In genomic region chr2:91162952-91163351, GRCm38 (mm10) we compare ENCODE assay signal across 36 mouse cellular contexts. TPM values are rescaled to one million over a fixed set of nuclear protein-coding genes. Genes with fewer than 3 reads are reported as not detected.
"Had no signal": no experiment of that assay in that cellular context is flagged by ENCODE, and none has a peak within 500 bp of the region (broad histone marks: within the 10 kb centered on the region; RNA-seq: fewer than 3 reads in every experiment).

No protein-coding gene starts in this region.

- H3K4me3 ChIP-seq: limb, embryonic 10.5 days; limb, embryonic 12.5 days; limb, embryonic 13.5 days; limb, embryonic 15.5 days; liver, embryonic 12.5 days; liver, embryonic 13.5 days; liver, embryonic 15.5 days; lung, embryonic 15.5 days; midbrain, embryonic 10.5 days; midbrain, embryonic 12.5 days; midbrain, embryonic 13.5 days; midbrain, embryonic 15.5 days; myocyte; neural tube, embryonic 12.5 days; neural tube, embryonic 13.5 days had no signal

- ATAC-seq: liver, postnatal 0 days; lung, postnatal 0 days; midbrain, embryonic 13.5 days; midbrain, embryonic 15.5 days; midbrain, embryonic 16.5 days had no signal

- H3K9me3 ChIP-seq: limb, embryonic 10.5 days; limb, embryonic 12.5 days; limb, embryonic 13.5 days; limb, embryonic 15.5 days; liver, embryonic 12.5 days; liver, embryonic 13.5 days; liver, embryonic 15.5 days; lung, embryonic 15.5 days; megakaryocyte, embryonic 14.5 days; midbrain, embryonic 10.5 days; midbrain, embryonic 12.5 days; midbrain, embryonic 13.5 days; midbrain, embryonic 15.5 days; neural tube, embryonic 12.5 days; neural tube, embryonic 13.5 days had no signal

- H3K9ac ChIP-seq: limb, embryonic 12.5 days; limb, embryonic 13.5 days; limb, embryonic 15.5 days; liver, embryonic 12.5 days; liver, embryonic 13.5 days; liver, embryonic 14.5 days; liver, embryonic 15.5 days; liver, postnatal 0 days; lung, embryonic 14.5 days; lung, embryonic 15.5 days; midbrain, embryonic 12.5 days; midbrain, embryonic 13.5 days; midbrain, embryonic 15.5 days; neural tube, embryonic 12.5 days; neural tube, embryonic 13.5 days had no signal

- H3K27ac ChIP-seq: limb, embryonic 10.5 days; limb, embryonic 12.5 days; limb, embryonic 13.5 days; limb, embryonic 15.5 days; liver, embryonic 12.5 days; liver, embryonic 13.5 days; liver, embryonic 14.5 days; liver, embryonic 15.5 days; lung, embryonic 15.5 days; macrophage; midbrain, embryonic 10.5 days; midbrain, embryonic 12.5 days; midbrain, embryonic 13.5 days; midbrain, embryonic 15.5 days; neural tube, embryonic 12.5 days; neural tube, embryonic 13.5 days had no signal

- DNase-seq: left cerebral cortex, postnatal 4 days; liver; liver, embryonic 13.5 days; liver, postnatal 0 days; lung, adult 18-20 months; lung, adult 2 months; lung, embryonic 14.5 days; lung, postnatal 10 days; lung, postnatal 14 days; lung, postnatal 36 days; lung, postnatal 4 days; midbrain, embryonic 14.5 days had no signal

- H3K27me3 ChIP-seq: limb, embryonic 12.5 days; limb, embryonic 13.5 days; limb, embryonic 15.5 days; liver, embryonic 12.5 days; liver, embryonic 13.5 days; liver, embryonic 15.5 days; lung, embryonic 15.5 days; megakaryocyte, embryonic 14.5 days; midbrain, embryonic 12.5 days; midbrain, embryonic 13.5 days; midbrain, embryonic 15.5 days; neural tube, embryonic 12.5 days; neural tube, embryonic 13.5 days had no signal

- H3K4me1 ChIP-seq: limb, embryonic 10.5 days; limb, embryonic 12.5 days; limb, embryonic 13.5 days; limb, embryonic 15.5 days; midbrain, embryonic 10.5 days; midbrain, embryonic 12.5 days; midbrain, embryonic 13.5 days; midbrain, embryonic 15.5 days; neural tube, embryonic 12.5 days; neural tube, embryonic 13.5 days had no signal

- H3K4me2 ChIP-seq: limb, embryonic 12.5 days; limb, embryonic 13.5 days; limb, embryonic 15.5 days; liver, embryonic 11.5 days; liver, embryonic 12.5 days; liver, embryonic 13.5 days; liver, embryonic 15.5 days; lung, embryonic 14.5 days; lung, embryonic 15.5 days; midbrain, embryonic 11.5 days; midbrain, embryonic 12.5 days; midbrain, embryonic 13.5 days; midbrain, embryonic 15.5 days; neural tube, embryonic 12.5 days; neural tube, embryonic 13.5 days had no signal

RNA-seq across cellular contexts. Expression of gene Nr1h3, which starts 39.7 kb away (rescaled TPM):
- total RNA-seq: megakaryocyte-erythroid progenitor cell, adult 5-6 weeks had no signal

RNA-seq across cellular contexts. Expression of gene Mybpc3, which starts 45.0 kb away (rescaled TPM):
- total RNA-seq: left cerebral cortex, postnatal 4 days; liver, adult 2 months; midbrain, postnatal 0 days had no signal
- polyA plus RNA-seq: limb, embryonic 13.5 days; midbrain, embryonic 11.5 days; midbrain, embryonic 13.5 days; midbrain, embryonic 14.5 days; midbrain, postnatal 0 days had no signal
